Mouse (Mus musculus) liver, embryonic 14.5 days (tissue): ENCODE results near the gene Acox1.

Experiments
- CTCF ChIP-seq: IDR thresholded peaks from 2 replicates; pipeline ENCODE4 v1.5.1; 2016; ENCODE audit warnings: antibody characterized with exemption, low read depth, control low read depth
- EP300 ChIP-seq: IDR thresholded peaks from 2 replicates; pipeline ENCODE4 v1.6.1; 2016; ENCODE audit warnings: antibody characterized with exemption, low read depth

DNA sequence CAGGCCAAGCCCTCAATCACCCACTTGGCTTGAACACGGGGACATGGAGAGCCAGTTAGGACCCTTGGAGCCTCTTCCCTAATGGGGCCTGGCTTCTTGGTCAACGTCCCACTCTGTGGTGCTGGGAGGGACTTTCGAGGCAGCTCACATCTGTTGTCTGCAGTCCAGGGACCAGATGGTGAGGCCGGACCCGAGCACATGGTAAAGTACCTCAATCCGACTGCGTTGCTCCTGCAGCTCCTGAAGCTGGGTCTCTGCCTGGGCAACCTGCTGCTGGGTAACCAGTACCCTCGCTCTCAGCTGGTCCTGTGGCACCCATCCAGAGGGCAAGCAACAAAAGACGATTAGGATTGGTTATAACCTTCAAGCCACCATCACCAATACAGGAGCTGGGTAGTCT, 70.9 kb downstream of the Acox1 start:
- TF ChIP-seq CTCF (no peak), EP300 (no peak)
